Mouse (Mus musculus) MEL (cell line): ENCODE measurements around the gene Jag2. TPM values are rescaled to one million over a fixed set of nuclear protein-coding genes. Genes with fewer than 3 reads are reported as not detected.

Experiments used
- DNase-seq: peaks from one replicate; pipeline ENCODE4 v3.0.0; 2011; ENCODE audit warnings: low read depth, low spot score
- H3K27ac ChIP-seq: 2 replicates; pipeline ENCODE4 v1.5.1; 2012; ENCODE audit warnings: low read depth, mild to moderate bottlenecking, control low read depth, low read length, moderate library complexity; ENCODE audit not compliant: control insufficient read depth
- H3K27me3 ChIP-seq, 2 experiments: fragments of 150-350 bp in 1 of 2; sonication (generic) in 1 of 2; 2 replicates each; pipeline ENCODE4 v1.6.1; 2012; ENCODE audit warnings: low read length in 2 of 2, mild to moderate bottlenecking in 2 of 2, improper control_type of control experiment in 1 of 2, moderate library complexity in 1 of 2; ENCODE audit not compliant: insufficient read depth in 2 of 2, control insufficient read depth in 1 of 2
- H3K36me3 ChIP-seq, 2 experiments: 2 replicates each; pipeline ENCODE4 v1.6.1; 2012 to 2014; ENCODE audit warnings: low read length in 2 of 2, improper control_type of control experiment in 1 of 2, inconsistent platforms in 1 of 2, mild to moderate bottlenecking in 1 of 2; ENCODE audit not compliant: insufficient read depth in 2 of 2, control insufficient read depth in 1 of 2
- H3K4me1 ChIP-seq, 2 experiments: fragments of 150-350 bp in 1 of 2; sonication (generic) in 1 of 2; 2 replicates each; pipeline ENCODE4 v1.6.1; 2012; ENCODE audit warnings: low read length in 2 of 2, improper control_type of control experiment in 1 of 2, mild to moderate bottlenecking in 1 of 2; ENCODE audit not compliant: insufficient read depth in 2 of 2, control insufficient read depth in 1 of 2
- H3K4me3 ChIP-seq, 2 experiments: fragments of 150-350 bp in 1 of 2; sonication (generic) in 1 of 2; 2 replicates each; pipeline ENCODE4 v1.5.1; 2012; ENCODE audit warnings: low read depth in 2 of 2, low read length in 2 of 2, mild to moderate bottlenecking in 2 of 2, moderate library complexity in 2 of 2, control low read depth in 1 of 2, improper control_type of control experiment in 1 of 2; ENCODE audit not compliant: control insufficient read depth in 1 of 2, insufficient read depth in 1 of 2
- H3K79me2 ChIP-seq: 2 replicates; pipeline ENCODE4 v1.6.1; 2012; ENCODE audit warnings: mild to moderate bottlenecking, low read length, moderate library complexity; ENCODE audit not compliant: control insufficient read depth, poor library complexity, insufficient read depth
- H3K9ac ChIP-seq: 2 replicates; pipeline ENCODE4 v1.6.1; 2012; ENCODE audit warnings: low read depth, mild to moderate bottlenecking, control low read depth, low read length, moderate library complexity; ENCODE audit not compliant: control insufficient read depth, poor library complexity, severe bottlenecking
- H3K9me3 ChIP-seq: fragments of 150-350 bp; sonication (generic); replicated peaks from 2 replicates; pipeline ENCODE4 v1.6.1; 2012; ENCODE audit warnings: mild to moderate bottlenecking, low read length, improper control_type of control experiment, moderate library complexity; ENCODE audit not compliant: insufficient read depth
- CHD2 ChIP-seq: IDR thresholded peaks from 2 replicates; pipeline ENCODE4 v1.6.1; 2011; ENCODE audit warnings: low read length, improper control_type of control experiment
- CTCF ChIP-seq, 3 experiments: IDR thresholded peaks in 2 of 3; conservative IDR thresholded peaks in 1 of 3; 2 replicates each; pipeline ENCODE4 v1.5.1; 2011 to 2012; ENCODE audit warnings: low read length in 3 of 3, low read depth in 2 of 3, mild to moderate bottlenecking in 2 of 3, improper control_type of control experiment in 1 of 3, inconsistent platforms in 1 of 3, mixed read lengths in 1 of 3, moderate library complexity in 1 of 3; ENCODE audit not compliant: control insufficient read depth in 1 of 3, insufficient read depth in 1 of 3, poor library complexity in 1 of 3, severe bottlenecking in 1 of 3
- ELF1 ChIP-seq: IDR thresholded peaks from 2 replicates; pipeline ENCODE4 v1.6.1; 2014; ENCODE audit warnings: low read depth, mild to moderate bottlenecking, inconsistent platforms, low read length, improper control_type of control experiment, moderate library complexity
- HCFC1 ChIP-seq: IDR thresholded peaks from 2 replicates; pipeline ENCODE4 v1.6.1; 2012; ENCODE audit warnings: low read depth, mild to moderate bottlenecking, inconsistent platforms, low read length, improper control_type of control experiment, moderate library complexity
- JUND ChIP-seq: IDR thresholded peaks from 2 replicates; pipeline ENCODE4 v1.6.1; 2011; ENCODE audit warnings: low read depth, mild to moderate bottlenecking, improper control_type of control experiment, low read length
- KAT2A ChIP-seq: conservative IDR thresholded peaks from 2 replicates; pipeline ENCODE4 v1.6.1; 2012; ENCODE audit warnings: low read depth, low read length, improper control_type of control experiment, inconsistent platforms
- MAX ChIP-seq: IDR thresholded peaks from 2 replicates; pipeline ENCODE4 v1.6.1; 2011; ENCODE audit warnings: low read length, improper control_type of control experiment
- MAZ ChIP-seq: IDR thresholded peaks from 2 replicates; pipeline ENCODE4 v1.6.1; 2012; ENCODE audit warnings: low read depth, mild to moderate bottlenecking, inconsistent platforms, low read length, improper control_type of control experiment
- POLR2A ChIP-seq, 2 experiments: IDR thresholded peaks; 2 replicates each; pipeline ENCODE4 v1.6.1; 2011 to 2012; ENCODE audit warnings: low read length in 2 of 2, mild to moderate bottlenecking in 2 of 2, control low read depth in 1 of 2, improper control_type of control experiment in 1 of 2, low read depth in 1 of 2, moderate library complexity in 1 of 2; ENCODE audit not compliant: control insufficient read depth in 1 of 2, insufficient read depth in 1 of 2, poor library complexity in 1 of 2
- POLR2AphosphoS2 ChIP-seq: IDR thresholded peaks from 2 replicates; pipeline ENCODE4 v1.6.1; 2011; ENCODE audit warnings: low read length, improper control_type of control experiment
- POLR2AphosphoS5 ChIP-seq: IDR thresholded peaks from 2 replicates; pipeline ENCODE4 v1.6.1; 2012; ENCODE audit warnings: low read depth, borderline replicate concordance, mild to moderate bottlenecking, inconsistent platforms, low read length, moderate library complexity, mixed read lengths
- RAD21 ChIP-seq: IDR thresholded peaks from 2 replicates; pipeline ENCODE4 v1.6.1; 2011; ENCODE audit warnings: mild to moderate bottlenecking, low read depth, low read length, improper control_type of control experiment
- RCOR1 ChIP-seq: IDR thresholded peaks from 2 replicates; pipeline ENCODE4 v1.6.1; 2012; ENCODE audit warnings: low read depth, mild to moderate bottlenecking, inconsistent platforms, low read length, improper control_type of control experiment
- SIN3A ChIP-seq: IDR thresholded peaks from 2 replicates; pipeline ENCODE4 v1.6.1; 2012; ENCODE audit warnings: low read length, improper control_type of control experiment, inconsistent platforms
- SMC3 ChIP-seq: IDR thresholded peaks from 2 replicates; pipeline ENCODE4 v1.6.1; 2011; ENCODE audit warnings: low read depth, low read length, improper control_type of control experiment
- TAL1 ChIP-seq: IDR thresholded peaks from 2 replicates; pipeline ENCODE4 v1.6.1; 2012; ENCODE audit warnings: mild to moderate bottlenecking, inconsistent platforms, low read length, moderate library complexity, mixed read lengths
- TBP ChIP-seq: IDR thresholded peaks from 2 replicates; pipeline ENCODE4 v1.8.0; 2011; ENCODE audit warnings: low read depth, low read length, improper control_type of control experiment
- TCF12 ChIP-seq: IDR thresholded peaks from 2 replicates; pipeline ENCODE4 v1.6.1; 2014; ENCODE audit warnings: low read depth, mild to moderate bottlenecking, inconsistent platforms, low read length, improper control_type of control experiment, moderate library complexity
- UBTF ChIP-seq: IDR thresholded peaks from 2 replicates; pipeline ENCODE4 v1.6.1; 2012; ENCODE audit warnings: low read depth, mild to moderate bottlenecking, inconsistent platforms, low read length, improper control_type of control experiment, moderate library complexity, borderline replicate concordance; ENCODE audit not compliant: insufficient read depth
- USF2 ChIP-seq, 2 experiments: IDR thresholded peaks; 2 replicates each; pipeline ENCODE4 v1.6.1; 2011 to 2012; ENCODE audit warnings: improper control_type of control experiment in 2 of 2, low read length in 2 of 2, borderline replicate concordance in 1 of 2, inconsistent platforms in 1 of 2, low read depth in 1 of 2, mild to moderate bottlenecking in 1 of 2; ENCODE audit not compliant: insufficient read depth in 1 of 2
- polyA plus RNA-seq, 2 experiments: library from polyadenylated mRNA; stranded (reverse) in 1 of 2; unstranded in 1 of 2; fragments of >175 nt in 1 of 2; fragments of >200 nt in 1 of 2; gene quantifications; 2 replicates each; pipeline versions ENCODE4 v1.2.1 to v1.2.4; 2012; ENCODE audit warnings: low replicate concordance in 2 of 2, low read depth in 1 of 2; ENCODE audit not compliant: insufficient read length in 2 of 2, insufficient read depth in 1 of 2, missing spikeins in 1 of 2
- total RNA-seq: library from RNA; depleted of rRNA; stranded (reverse); fragments of 300-350 nt; gene quantifications from 2 replicates; pipeline ENCODE4 v1.2.3, GENCODE M21; 2012

Jag2 gene
- total and polyA plus RNA-seq, 3 experiments, result 1.0 to 3.9 TPM; not detected in 1

DNA sequence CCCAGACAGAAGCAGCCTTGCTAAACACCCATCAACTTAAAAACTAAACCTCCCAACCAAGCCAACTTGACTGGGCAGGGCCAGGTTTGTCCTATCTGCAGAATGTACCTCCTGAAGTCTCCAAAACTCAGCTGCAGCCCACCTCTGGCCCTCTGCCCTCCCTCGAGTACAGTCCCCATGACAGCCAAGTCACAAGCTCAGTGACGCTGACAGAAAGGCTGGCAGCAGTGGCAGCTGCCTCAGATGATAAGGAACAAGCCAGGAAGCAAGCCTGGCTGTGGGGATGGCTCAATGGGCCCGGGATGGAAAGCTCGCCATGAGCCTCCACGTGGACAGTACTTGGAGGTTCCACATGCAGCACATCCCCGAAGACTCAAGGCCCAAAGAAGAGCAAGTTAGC is 40.0 kb upstream of the Jag2 start:
- H3K9ac ChIP-seq, result no peak overlapping the region
- no peaks in the 10 kb centered on the region for H3K9me3 ChIP-seq
- no peaks in the 10 kb centered on the region for H3K79me2 ChIP-seq
- no peak overlapping the region for H3K27ac ChIP-seq
- no peaks in the 10 kb centered on the region for H3K4me1 ChIP-seq
- DNase-seq, result no peak
- no peak for TF ChIP-seq ELF1
- TF ChIP-seq UBTF, result no peak
- TF ChIP-seq POLR2A (IDR thresholded peaks at IDR 0.05; ENCODE audit: control insufficient read depth in 1 of 2, insufficient read depth in 1 of 2, low read depth in 1 of 2, low read length in 2 of 2, poor library complexity in 1 of 2), result no peak
- no peak for TF ChIP-seq HCFC1
- TF ChIP-seq USF2 (IDR thresholded peaks at IDR 0.05; ENCODE audit: borderline replicate concordance in 1 of 2, insufficient read depth in 1 of 2, low read depth in 1 of 2, low read length in 2 of 2), result no peak
- TF ChIP-seq POLR2AphosphoS2, result no peak
- TF ChIP-seq SMC3, result no peak
- no peak for TF ChIP-seq KAT2A
- TF ChIP-seq JUND, result no peak
- no peak for TF ChIP-seq MAX
- TF ChIP-seq SIN3A, result no peak
- no peak for TF ChIP-seq RCOR1
- TF ChIP-seq RAD21, result no peak
- TF ChIP-seq POLR2AphosphoS5, result no peak
- TF ChIP-seq MAZ, result no peak
- TF ChIP-seq CHD2, result no peak
- no peak overlapping the region for H3K4me3 ChIP-seq
- H3K27me3 ChIP-seq, result no peaks in the 10 kb centered on the region
- H3K36me3 ChIP-seq, result peaks cover 0 to 49% of the 10 kb centered on the region in 2 experiments; a peak in 2 of 4 replicates

DNA sequence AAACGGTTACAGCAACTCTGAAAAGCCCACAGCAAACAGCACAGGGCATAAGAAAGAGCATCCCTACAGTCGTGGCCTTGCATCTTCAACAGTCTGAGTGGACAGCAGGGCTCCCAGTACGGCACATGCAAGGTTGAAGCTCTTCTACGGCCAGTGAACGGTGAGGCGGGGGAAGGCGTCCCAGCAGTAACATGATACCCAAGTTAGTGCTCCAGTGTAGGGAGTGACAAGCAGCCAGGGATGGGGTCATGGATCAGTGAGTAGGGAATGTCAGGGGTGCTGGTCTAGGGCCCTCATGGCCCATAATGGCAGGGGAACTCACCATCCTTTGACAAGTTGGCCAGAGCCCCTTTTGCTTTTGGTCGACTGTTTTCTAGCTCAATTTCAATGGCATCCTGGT is 39.4 kb upstream of the Jag2 start:
- H3K27ac ChIP-seq, result no peak overlapping the region
- H3K27me3 ChIP-seq, result no peaks in the 10 kb centered on the region
- H3K79me2 ChIP-seq, result no peaks in the 10 kb centered on the region
- H3K4me3 ChIP-seq, result no peak overlapping the region
- no peak overlapping the region for H3K9ac ChIP-seq
- H3K9me3 ChIP-seq, result no peaks in the 10 kb centered on the region
- H3K4me1 ChIP-seq, result no peaks in the 10 kb centered on the region
- no peak for TF ChIP-seq SIN3A
- H3K36me3 ChIP-seq, result peaks cover 0 to 53% of the 10 kb centered on the region in 2 experiments; a peak in 2 of 4 replicates
- no peak for DNase-seq

DNA sequence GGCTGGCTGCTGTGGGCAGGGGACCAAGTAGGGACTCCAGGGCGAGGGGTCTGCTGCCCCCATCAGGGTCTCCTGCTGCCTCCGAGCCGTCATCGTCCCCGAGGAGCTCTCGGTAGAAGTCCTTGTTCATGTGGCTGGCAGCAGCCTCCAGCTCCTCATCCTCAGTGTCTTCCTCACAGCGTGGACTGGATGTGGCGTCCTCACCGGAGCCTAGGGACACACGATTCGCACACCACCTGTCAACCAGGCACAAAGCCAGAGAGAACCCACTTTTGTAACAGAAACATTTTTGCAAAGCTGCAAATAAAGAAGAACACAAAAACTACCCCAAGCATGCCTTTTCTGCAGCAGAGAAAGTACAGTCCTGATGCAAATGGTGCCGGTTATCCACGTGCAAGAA is 36.2 kb upstream of the Jag2 start:
- no peak for DNase-seq
- 0 out of 4 replicates have a peak, but pooled peaks of 1 of the 2 experiments have one; percentile 29 for TF ChIP-seq POLR2A (IDR thresholded peaks at IDR 0.05; ENCODE audit: control insufficient read depth in 1 of 2, insufficient read depth in 1 of 2, low read depth in 1 of 2, low read length in 2 of 2, poor library complexity in 1 of 2)
- no peak for TF ChIP-seq TBP
- no peak for TF ChIP-seq TCF12
- no peak for TF ChIP-seq TAL1
- TF ChIP-seq CTCF (IDR thresholded peaks at IDR 0.05 in 2 of 3, conservative IDR thresholded peaks at IDR 0.05 in 1 of 3; ENCODE audit: control insufficient read depth in 1 of 3, insufficient read depth in 1 of 3, low read depth in 2 of 3, low read length in 3 of 3, poor library complexity in 1 of 3, severe bottlenecking in 1 of 3), result no peak
- H3K27me3 ChIP-seq, result no peaks in the 10 kb centered on the region

More for the DNA sequence above, 36.2 kb upstream of the Jag2 start:
- Histone ChIP-seq H3K79me2 (no peaks in the 10 kb centered on the region), H3K9me3 (no peaks in the 10 kb centered on the region), H3K9ac (no peak overlapping the region), H3K36me3 (peaks cover 0 to 48% of the 10 kb centered on the region in 2 experiments; a peak in 2 of 4 replicates), H3K4me1 (no peaks in the 10 kb centered on the region), H3K27ac (no peak overlapping the region), H3K4me3 (no peak overlapping the region)
